Mouse (Mus musculus): Measurements from ENCODE around the gene Snx33.

- no peak for TF ChIP-seq EP300 (IDR thresholded peaks at IDR 0.05)
- no peak for TF ChIP-seq CTCF (IDR thresholded peaks at IDR 0.05)
Measured at GRCm38 (mm10) chr9:56892111-56892510, 36.1 kb downstream of the Snx33 start.
